Mouse (Mus musculus): ENCODE results near the gene Lat.
"Not testable (repeated sequence)": the region's sequence is repeated elsewhere in the genome, so short reads cannot be mapped to it uniquely, and the experiment has no call there.

Lat gene

DNA sequence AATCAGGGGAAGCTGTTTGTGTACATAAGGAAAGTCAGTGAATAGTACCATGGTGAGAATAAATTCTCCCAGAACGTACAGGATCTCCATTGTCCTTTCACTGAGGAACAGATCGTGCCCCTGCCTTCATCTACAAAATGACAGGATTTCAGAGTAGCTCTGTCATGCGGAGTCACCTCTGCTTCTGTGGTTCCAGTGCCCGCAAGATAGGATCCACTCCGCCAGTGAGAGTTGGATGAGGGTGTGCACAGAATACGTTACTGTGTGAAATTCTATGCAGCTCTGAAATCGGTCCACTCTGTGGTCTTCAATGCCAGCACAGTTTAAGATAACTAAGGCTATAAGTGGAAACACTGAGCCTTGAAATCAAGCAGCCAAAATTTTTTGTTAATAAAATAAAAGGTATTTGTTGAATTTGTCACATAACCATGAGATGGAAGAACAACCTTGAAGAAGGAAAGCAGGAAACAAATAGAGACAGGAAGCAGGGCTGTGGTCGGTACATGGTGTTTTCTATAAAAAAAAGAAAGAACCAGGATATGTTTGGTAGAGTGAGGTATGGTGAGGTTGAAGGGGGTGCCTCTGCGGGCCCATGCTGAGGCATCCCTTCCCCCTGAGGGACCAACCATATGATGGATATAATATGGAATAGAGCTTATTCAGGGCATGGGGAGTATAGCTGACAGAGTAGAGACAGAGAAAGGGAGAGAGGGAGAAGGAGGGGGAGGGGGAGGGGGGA, 39.3 kb downstream of the Lat start:
- no peak for DNase-seq

- DNase-seq = not testable (repeated sequence)
These were observed 40.5 kb downstream of the Lat start for GRCm38 (mm10) chr7:126328848-126329247.

GRCm38 (mm10) chr7:126325576-126326273, 43.6 kb downstream of the Lat start:
- not testable (repeated sequence) for DNase-seq

DNA sequence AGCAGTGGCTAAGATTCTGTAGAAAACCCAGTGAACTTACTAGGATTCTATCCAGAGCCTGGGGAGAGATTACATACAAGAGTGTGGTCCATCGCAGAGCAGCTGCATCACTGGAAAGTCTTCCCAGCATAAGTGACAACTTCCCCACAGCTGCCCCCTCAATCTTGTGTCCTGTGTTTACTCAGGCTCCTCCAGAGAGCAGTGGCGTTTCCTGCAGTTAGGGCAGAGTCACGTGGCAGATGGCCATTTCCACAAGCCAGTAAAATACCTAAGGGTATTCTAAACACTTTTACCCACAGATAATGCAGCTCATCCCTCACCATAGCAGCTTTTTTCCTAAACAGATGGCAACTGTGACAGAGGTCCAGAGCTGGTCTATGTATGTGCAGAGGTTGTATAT, 44.6 kb downstream of the Lat start:
- DNase-seq = no peak

GRCm38 (mm10) chr7:126323729-126324128, 45.6 kb downstream of the Lat start:
- peak; percentile 78 to 86 for DNase-seq

DNA sequence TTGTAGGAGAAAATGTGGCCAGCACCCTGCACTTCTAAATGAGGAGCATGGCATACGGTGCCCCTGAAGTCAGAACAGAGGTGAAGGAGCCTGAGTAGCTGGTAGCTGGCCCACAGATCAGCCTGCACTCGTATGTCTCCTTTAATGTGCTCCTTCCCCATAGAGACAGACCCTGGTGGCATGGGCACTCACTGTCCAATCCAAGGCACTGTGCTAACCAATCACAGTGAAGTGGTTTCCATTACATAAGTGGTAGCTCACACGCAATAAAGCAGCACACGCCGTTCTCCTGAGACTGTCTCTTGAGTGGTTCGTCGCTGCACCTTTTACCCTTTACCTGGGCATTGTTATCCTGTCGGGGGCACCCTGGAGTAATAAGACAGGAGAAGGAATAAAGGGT, 55.1 kb downstream of the Lat start:
- DNase-seq = no peak
